Mouse (Mus musculus) bone marrow macrophage, adult 2 months (primary cell): ENCODE results near the gene Gse1.

Experiments
- CTCF ChIP-seq: IDR thresholded peaks from 2 replicates; pipeline ENCODE4 v1.5.1; 2012; ENCODE audit warnings: low read depth, mild to moderate bottlenecking, low read length, moderate library complexity
- POLR2A ChIP-seq: IDR thresholded peaks from 2 replicates; pipeline ENCODE4 v1.6.1; 2012; ENCODE audit warnings: mild to moderate bottlenecking, low read depth, low read length, borderline replicate concordance

DNA sequence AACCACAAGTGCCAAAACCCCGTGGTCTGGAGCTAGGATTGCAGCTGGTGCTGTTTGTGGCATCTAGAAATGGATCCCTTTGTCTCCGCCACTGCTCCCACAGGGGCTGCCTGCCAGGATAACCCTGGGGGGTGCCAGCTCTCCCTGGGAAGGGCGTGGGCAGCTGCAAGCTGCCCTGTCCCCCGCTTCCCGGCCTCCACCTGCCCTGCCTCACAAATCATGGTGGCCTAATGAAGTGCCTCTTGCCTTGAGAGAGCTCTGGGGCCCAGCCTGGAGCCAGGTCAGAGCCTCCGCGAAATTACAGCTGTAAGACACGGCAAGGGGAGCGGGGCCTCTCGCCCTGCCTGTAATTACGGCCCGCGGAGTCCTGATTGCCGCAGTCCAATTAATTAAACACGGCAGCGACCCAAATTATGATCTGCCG, 221.4 kb downstream of the Gse1 start:
- no peak for TF ChIP-seq CTCF
- no peak for TF ChIP-seq POLR2A
